Mouse (Mus musculus) heart, postnatal 25 days (tissue): Measurements from ENCODE around the gene Trim34b. TPM values are rescaled to one million over a fixed set of nuclear protein-coding genes. Genes with fewer than 3 reads are reported as not detected.

Source experiments
- total RNA-seq, 2 experiments: library from RNA; stranded (reverse); gene quantifications; 2 replicates each; pipeline ENCODE4 v1.2.3; 2021

Trim34b gene
- total RNA-seq, 2 experiments from 2014 or later, result 0.39 to 0.48 TPM

Other genes with a start within 250 kb of the Trim34b start
- gene Olfr645, start 244.0 kb upstream of the Trim34b start, total RNA-seq, result not detected
- not detected for gene Olfr646, start 224.6 kb upstream of the Trim34b start, total RNA-seq
- not detected for gene Ubqln5, start 199.6 kb upstream of the Trim34b start, total RNA-seq
- gene Olfr643, start 192.1 kb upstream of the Trim34b start, total RNA-seq, result not detected
- gene Ubqln3, start 186.2 kb upstream of the Trim34b start, total RNA-seq, result not detected
- not detected for gene Ubqlnl, start 178.9 kb upstream of the Trim34b start, total RNA-seq
- not detected for gene Olfm5, start 164.6 kb upstream of the Trim34b start, total RNA-seq
- gene Olfr648, start 146.1 kb upstream of the Trim34b start, total RNA-seq, result not detected
- gene Olfr649, start 133.5 kb upstream of the Trim34b start, total RNA-seq, result not detected
- under 1 TPM; 0.47 to 0.73 TPM for gene Trim6, start 110.7 kb upstream of the Trim34b start, total RNA-seq
- 1 to 10 TPM; 3.9 to 4.1 TPM for gene Trim34a, start 85.0 kb upstream of the Trim34b start, total RNA-seq
- gene Trim5, start 41.4 kb upstream of the Trim34b start, total RNA-seq, result 1 to 10 TPM; 2.2 to 2.3 TPM
- gene Trim12a, start 14.0 kb upstream of the Trim34b start, total RNA-seq, result 1 to 10 TPM; 5.7 to 6.3 TPM
- gene Trim12c, start 23.9 kb downstream of the Trim34b start, total RNA-seq, result 1 to 10 TPM; 5.0 to 5.2 TPM
- gene Trim30b, start 40.4 kb downstream of the Trim34b start, total RNA-seq, result not detected
- gene Trim30c, start 71.4 kb downstream of the Trim34b start, total RNA-seq, result not detected
- gene Trim30a, start 135.7 kb downstream of the Trim34b start, total RNA-seq, result 1 to 10 TPM; 3.5 to 4.0 TPM
- under 1 TPM; 0.36 to 0.57 TPM for gene Trim30d, start 178.4 kb downstream of the Trim34b start, total RNA-seq
- gene Olfr651, start 220.7 kb downstream of the Trim34b start, total RNA-seq, result not detected
- not detected for gene Olfr652, start 231.4 kb downstream of the Trim34b start, total RNA-seq
- gene Olfr653, start 247.8 kb downstream of the Trim34b start, total RNA-seq, result not detected